Mouse (Mus musculus): ENCODE measurements around the gene Ace. TPM values are rescaled to one million over a fixed set of nuclear protein-coding genes. Genes with fewer than 3 reads are reported as not detected.

Gene Ace
- polyA plus RNA-seq, 1 experiment: not detected

DNA sequence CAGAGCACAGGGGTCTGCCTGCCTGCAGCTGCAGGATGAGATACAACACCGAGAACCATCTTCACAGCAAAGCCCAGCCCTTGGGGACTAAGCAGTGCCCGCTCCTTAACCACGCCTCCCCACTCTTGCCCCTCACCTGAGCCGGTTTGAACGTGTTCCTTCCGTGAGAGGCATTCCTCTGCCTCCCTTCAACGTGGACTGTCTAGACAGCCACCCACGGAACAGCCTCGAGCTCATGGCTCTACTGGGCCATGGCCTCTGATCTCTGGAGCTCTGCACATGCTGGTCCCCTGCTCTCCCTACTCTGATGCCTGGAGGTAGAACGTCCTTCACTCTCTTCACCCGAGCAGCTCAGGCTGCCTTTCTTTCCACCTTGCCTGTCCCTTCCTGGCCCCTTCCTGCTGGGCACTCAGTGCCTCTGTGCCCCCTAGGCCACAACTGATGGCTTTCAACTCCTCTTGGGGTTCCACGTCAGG lies 14.8 kb upstream of the Ace start, which contains the start of gene Cyb561:
Gene Cyb561, minus strand, starts transcription at position 426 of the 476 bp plus-strand sequence.
- no peak within 1 kb of the TSS for H3K27ac ChIP-seq (ENCODE audit: insufficient read depth, low read depth, low read length)
- H3K4me1 ChIP-seq (ENCODE audit: control insufficient read depth, insufficient read depth, low read length): peaks cover 15% of the 10 kb centered on the region
- TF ChIP-seq POLR2A (IDR thresholded peaks at IDR 0.05; ENCODE audit: insufficient read depth, low read depth, low read length) (no peak), CTCF (IDR thresholded peaks at IDR 0.05; ENCODE audit: insufficient read depth, low read depth, low read length) (no peak)
- 82% methylated on average over 12 of the region's 12 CpGs for WGBS
- H3K4me3 ChIP-seq (ENCODE audit: insufficient read depth, low read depth, low read length): no peak within 1 kb of the TSS

GRCm38 (mm10) chr11:105953402-105953801 lies 14.3 kb upstream of the Ace start:
- no peak overlapping the region for H3K27ac ChIP-seq (ENCODE audit: insufficient read depth, low read depth, low read length)
- H3K4me3 ChIP-seq (ENCODE audit: insufficient read depth, low read depth, low read length): no peak overlapping the region
- H3K4me1 ChIP-seq (ENCODE audit: control insufficient read depth, insufficient read depth, low read length): peaks cover 15% of the 10 kb centered on the region
- TF ChIP-seq POLR2A (IDR thresholded peaks at IDR 0.05; ENCODE audit: insufficient read depth, low read depth, low read length): no peak
- no peak for TF ChIP-seq CTCF (IDR thresholded peaks at IDR 0.05; ENCODE audit: insufficient read depth, low read depth, low read length)
- 55% methylated on average over 6 of the region's 6 CpGs for WGBS

GRCm38 (mm10) chr11:105955815-105956430 lies 11.8 kb upstream of the Ace start:
- H3K27ac ChIP-seq (ENCODE audit: insufficient read depth, low read depth, low read length): no peak overlapping the region
- TF ChIP-seq POLR2A (IDR thresholded peaks at IDR 0.05; ENCODE audit: insufficient read depth, low read depth, low read length) (no peak), CTCF (IDR thresholded peaks at IDR 0.05; ENCODE audit: insufficient read depth, low read depth, low read length) (no peak)
- peaks cover 22% of the 10 kb centered on the region for H3K4me1 ChIP-seq (ENCODE audit: control insufficient read depth, insufficient read depth, low read length)
- WGBS: 76% methylated on average over 28 of the region's 28 CpGs
- no peak overlapping the region for H3K4me3 ChIP-seq (ENCODE audit: insufficient read depth, low read depth, low read length)

DNA sequence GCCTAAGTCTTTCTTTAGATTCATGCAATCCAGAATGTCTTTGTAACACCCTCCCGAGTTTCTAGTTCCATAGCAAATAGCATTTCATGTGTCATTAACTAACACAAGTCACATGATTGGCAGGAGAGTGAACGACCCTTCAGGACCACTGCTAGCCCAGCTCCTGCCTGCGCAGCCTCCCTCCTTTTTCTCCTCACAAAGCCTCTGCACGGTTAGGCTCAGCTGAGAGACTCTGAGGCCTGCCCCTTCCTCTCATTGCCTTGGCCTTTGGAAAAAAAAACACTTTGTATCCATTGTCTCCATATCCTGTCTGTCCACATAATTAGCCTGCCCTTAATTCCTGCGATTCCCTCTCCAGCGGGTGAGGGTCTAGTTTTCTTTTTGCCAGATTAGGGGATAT lies 10.2 kb upstream of the Ace start:
- Histone ChIP-seq H3K4me1 (ENCODE audit: control insufficient read depth, insufficient read depth, low read length) (peaks cover 20% of the 10 kb centered on the region), H3K27ac (ENCODE audit: insufficient read depth, low read depth, low read length) (no peak overlapping the region), H3K4me3 (ENCODE audit: insufficient read depth, low read depth, low read length) (no peak overlapping the region)
- no peak for TF ChIP-seq POLR2A (IDR thresholded peaks at IDR 0.05; ENCODE audit: insufficient read depth, low read depth, low read length)
- TF ChIP-seq CTCF (IDR thresholded peaks at IDR 0.05; ENCODE audit: insufficient read depth, low read depth, low read length): no peak
- 71% methylated on average over 6 of the region's 6 CpGs for WGBS

- no peak overlapping the region for H3K27ac ChIP-seq (ENCODE audit: insufficient read depth, low read depth, low read length)
- WGBS: 67% methylated on average over 1 of the region's 1 CpGs
- peaks cover 9% of the 10 kb centered on the region for H3K4me1 ChIP-seq (ENCODE audit: control insufficient read depth, insufficient read depth, low read length)
- TF ChIP-seq POLR2A (IDR thresholded peaks at IDR 0.05; ENCODE audit: insufficient read depth, low read depth, low read length) (no peak), CTCF (IDR thresholded peaks at IDR 0.05; ENCODE audit: insufficient read depth, low read depth, low read length) (no peak)
- no peak overlapping the region for H3K4me3 ChIP-seq (ENCODE audit: insufficient read depth, low read depth, low read length)
These were observed 9.2 kb upstream of the Ace start for GRCm38 (mm10) chr11:105958566-105958965.

DNA sequence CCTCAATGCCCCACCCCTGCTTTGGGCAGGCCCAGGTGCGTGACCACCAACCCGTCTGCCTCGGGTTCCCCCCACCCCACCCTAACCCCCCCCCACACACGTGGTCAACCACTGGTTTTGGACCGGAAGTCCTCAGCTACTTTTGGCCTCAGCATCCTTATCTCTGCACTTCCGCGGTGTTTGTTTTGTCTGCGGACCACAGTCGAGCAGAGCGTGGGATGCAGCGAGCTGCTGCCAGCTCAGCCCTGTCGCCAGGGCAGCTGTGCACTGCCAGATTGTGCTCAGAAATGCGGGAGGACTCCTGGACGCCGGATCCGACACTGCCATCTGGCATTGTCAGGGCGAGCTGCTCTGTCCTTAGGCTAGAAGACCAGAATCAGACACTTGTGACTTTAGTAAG lies 8.4 kb upstream of the Ace start:
- peaks cover 9% of the 10 kb centered on the region for H3K4me1 ChIP-seq (ENCODE audit: control insufficient read depth, insufficient read depth, low read length)
- no peak for TF ChIP-seq POLR2A (IDR thresholded peaks at IDR 0.05; ENCODE audit: insufficient read depth, low read depth, low read length)
- TF ChIP-seq CTCF (IDR thresholded peaks at IDR 0.05; ENCODE audit: insufficient read depth, low read depth, low read length): no peak
- H3K4me3 ChIP-seq (ENCODE audit: insufficient read depth, low read depth, low read length): no peak overlapping the region
- WGBS: 36% methylated on average over 17 of the region's 17 CpGs
- H3K27ac ChIP-seq (ENCODE audit: insufficient read depth, low read depth, low read length): no peak overlapping the region

- Histone ChIP-seq H3K4me1 (ENCODE audit: control insufficient read depth, insufficient read depth, low read length) (peaks cover 21% of the 10 kb centered on the region), H3K4me3 (ENCODE audit: insufficient read depth, low read depth, low read length) (no peak overlapping the region), H3K27ac (ENCODE audit: insufficient read depth, low read depth, low read length) (no peak overlapping the region)
- TF ChIP-seq POLR2A (IDR thresholded peaks at IDR 0.05; ENCODE audit: insufficient read depth, low read depth, low read length): no peak
- no peak for TF ChIP-seq CTCF (IDR thresholded peaks at IDR 0.05; ENCODE audit: insufficient read depth, low read depth, low read length)
- WGBS: 76% methylated on average over 5 of the region's 5 CpGs
These were observed 3.1 kb upstream of the Ace start for GRCm38 (mm10) chr11:105964691-105965090.

GRCm38 (mm10) chr11:105966288-105966687 lies 1.5 kb upstream of the Ace start:
- WGBS: 67% methylated on average over 4 of the region's 4 CpGs
- H3K4me1 ChIP-seq (ENCODE audit: control insufficient read depth, insufficient read depth, low read length): peaks cover 18% of the 10 kb centered on the region
- no peak overlapping the region for H3K27ac ChIP-seq (ENCODE audit: insufficient read depth, low read depth, low read length)
- H3K4me3 ChIP-seq (ENCODE audit: insufficient read depth, low read depth, low read length): no peak overlapping the region
- TF ChIP-seq CTCF (IDR thresholded peaks at IDR 0.05; ENCODE audit: insufficient read depth, low read depth, low read length): no peak
- TF ChIP-seq POLR2A (IDR thresholded peaks at IDR 0.05; ENCODE audit: insufficient read depth, low read depth, low read length): no peak

DNA sequence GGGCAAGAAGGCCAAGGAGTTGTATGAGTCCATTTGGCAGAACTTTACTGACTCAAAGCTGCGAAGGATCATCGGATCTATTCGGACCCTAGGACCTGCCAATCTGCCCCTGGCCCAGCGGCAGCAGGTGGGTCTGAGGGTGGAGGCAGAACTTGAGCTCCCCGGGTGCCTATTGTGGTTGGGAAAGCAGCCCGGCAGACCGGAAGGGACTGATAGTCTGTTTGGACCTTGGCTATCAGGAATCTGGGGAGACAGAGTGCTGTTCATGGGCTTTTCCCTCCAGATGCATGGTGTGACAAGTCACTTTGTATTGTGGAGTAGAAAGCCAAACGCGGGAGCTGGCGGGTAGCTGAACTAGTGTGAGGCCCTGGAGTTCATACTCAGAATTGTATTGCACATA lies 1.2 kb downstream of the Ace start:
- no peak overlapping the region for H3K4me3 ChIP-seq (ENCODE audit: insufficient read depth, low read depth, low read length)
- TF ChIP-seq CTCF (IDR thresholded peaks at IDR 0.05; ENCODE audit: insufficient read depth, low read depth, low read length): no peak
- no peak for TF ChIP-seq POLR2A (IDR thresholded peaks at IDR 0.05; ENCODE audit: insufficient read depth, low read depth, low read length)
- 55% methylated on average over 10 of the region's 10 CpGs for WGBS

More for the DNA sequence above, 1.2 kb downstream of the Ace start:
- Histone ChIP-seq H3K4me1 (ENCODE audit: control insufficient read depth, insufficient read depth, low read length) (peaks cover 18% of the 10 kb centered on the region), H3K27ac (ENCODE audit: insufficient read depth, low read depth, low read length) (no peak overlapping the region)

All from olfactory bulb, adult 2 months (tissue).